Mouse (Mus musculus) CH12.LX (cell line): ENCODE measurements at regions not wholly inside any gene's neighbourhood (a gene's known extent, or its start where the extent isn't known, plus 50 kb on each side); places are given as distances from the start of the nearest gene placed in this dataset.

Experiments
- CTCF ChIP-seq, 2 experiments: IDR thresholded peaks in 1 of 2; conservative IDR thresholded peaks in 1 of 2; 2 replicates each; pipeline ENCODE4 v1.5.1; 2011 to 2012; ENCODE audit warnings: low read depth in 2 of 2, low read length in 2 of 2, improper control_type of control experiment in 1 of 2, inconsistent platforms in 1 of 2, mild to moderate bottlenecking in 1 of 2, moderate library complexity in 1 of 2
- MAFK ChIP-seq: IDR thresholded peaks from 2 replicates; pipeline ENCODE4 v1.6.1; 2011; ENCODE audit warnings: low read length, improper control_type of control experiment; ENCODE audit not compliant: insufficient replicate concordance
- MEF2A ChIP-seq: IDR thresholded peaks from 2 replicates; pipeline ENCODE4 v1.6.1; 2014; ENCODE audit warnings: low read depth, mild to moderate bottlenecking, inconsistent platforms, low read length, improper control_type of control experiment, borderline replicate concordance
- POLR2A ChIP-seq: IDR thresholded peaks from 2 replicates; pipeline ENCODE4 v1.6.1; 2011; ENCODE audit warnings: low read depth, mild to moderate bottlenecking, improper control_type of control experiment, low read length
- ZNF384 ChIP-seq: IDR thresholded peaks from 2 replicates; pipeline ENCODE4 v1.6.1; 2012; ENCODE audit warnings: low read depth, low read length, improper control_type of control experiment, inconsistent platforms

GRCm38 (mm10) chr16:27138987-27139386 lies 147.5 kb upstream of the Gmnc start:
- no peak for TF ChIP-seq MAFK
- peak; percentile 34 to 87; a peak in 3 of 4 replicates for TF ChIP-seq CTCF (conservative IDR thresholded peaks at IDR 0.05 in 1 of 2, IDR thresholded peaks at IDR 0.05 in 1 of 2; ENCODE audit: low read depth in 2 of 2, low read length in 2 of 2)
- TF ChIP-seq POLR2A = no peak
- no peak for TF ChIP-seq MEF2A
- TF ChIP-seq ZNF384 = no peak
